Mouse (Mus musculus) liver, adult 2 months (tissue): ENCODE data around the gene Shank3. TPM values are rescaled to one million over a fixed set of nuclear protein-coding genes. Genes with fewer than 3 reads are reported as not detected.

Experiments
- DNase-seq: peaks from one replicate; pipeline ENCODE4 v3.0.0-alpha.2; 2011; ENCODE audit warnings: low read depth, low spot score; ENCODE audit errors: extremely low read depth
- H3K27ac ChIP-seq: fragments of 200-500 bp; replicated peaks from 2 replicates; pipeline ENCODE4 v1.5.1; 2012; ENCODE audit warnings: low read depth, mild to moderate bottlenecking, control low read depth, inconsistent platforms, low read length; ENCODE audit not compliant: insufficient read depth
- H3K27me3 ChIP-seq: fragments of 200-500 bp; 2 replicates; pipeline ENCODE4 v1.6.1; 2012; ENCODE audit warnings: mild to moderate bottlenecking, moderate library complexity, low read length, inconsistent platforms; ENCODE audit not compliant: control insufficient read depth, insufficient read depth
- H3K36me3 ChIP-seq: fragments of 200-500 bp; 2 replicates; pipeline ENCODE4 v1.6.1; 2012; ENCODE audit warnings: low read length, inconsistent platforms; ENCODE audit not compliant: control insufficient read depth, insufficient read depth
- H3K4me1 ChIP-seq: fragments of 200-500 bp; 2 replicates; pipeline ENCODE4 v1.6.1; 2011; ENCODE audit warnings: low read length; ENCODE audit not compliant: control insufficient read depth, insufficient read depth
- H3K4me3 ChIP-seq: fragments of 200-500 bp; 2 replicates; pipeline ENCODE4 v1.5.1; 2011; ENCODE audit warnings: low read depth, mild to moderate bottlenecking, control low read depth, low read length, moderate library complexity; ENCODE audit not compliant: insufficient read depth
- H3K79me2 ChIP-seq: fragments of 200-500 bp; 2 replicates; pipeline ENCODE4 v1.6.1; 2012; ENCODE audit warnings: inconsistent platforms, mild to moderate bottlenecking, low read length, moderate library complexity; ENCODE audit not compliant: control insufficient read depth, insufficient read depth
- H3K9ac ChIP-seq: fragments of 200-500 bp; 2 replicates; pipeline ENCODE4 v1.6.1; 2012; ENCODE audit warnings: low read depth, mild to moderate bottlenecking, control low read depth, inconsistent platforms, low read length
- CTCF ChIP-seq: fragments of 200-500 bp; IDR thresholded peaks from 2 replicates; pipeline ENCODE4 v1.5.1; 2011; ENCODE audit warnings: low read depth, low read length, control low read depth
- POLR2A ChIP-seq: fragments of 200-500 bp; IDR thresholded peaks from 2 replicates; pipeline ENCODE4 v1.6.1; 2011; ENCODE audit warnings: low read length, control low read depth; ENCODE audit not compliant: insufficient read depth; ENCODE audit errors: extremely low read depth
- WGBS: fragments of 180-500 bp; shearing (Covaris S2); methylation state at CpG from one replicate; pipeline ENCODE4 v1.1.7; 2018; 5-methylcytosine and 5-hydroxymethylcytosine counted together
- polyA plus RNA-seq: library from polyadenylated mRNA; depleted of rRNA; stranded (reverse); fragments of >200 nt; gene quantifications from 2 replicates; pipeline ENCODE4 v1.2.3, GENCODE M21; 2012
- total RNA-seq: library from RNA; depleted of rRNA; stranded (reverse); fragments of >200 nt; gene quantifications from 2 replicates; pipeline ENCODE4 v1.2.3, GENCODE M21; 2014

Gene Shank3
- total and polyA plus RNA-seq, 2 experiments: 1.5 to 3.9 TPM

- WGBS: 90% methylated on average over 7 of the region's 7 CpGs
- peak overlapping the region; percentile 71; the same call in 1 of the 2 replicates for H3K4me3 ChIP-seq
- no peak for TF ChIP-seq CTCF
- TF ChIP-seq POLR2A: no peak
- no peak for DNase-seq
- no peaks in the 10 kb centered on the region for H3K36me3 ChIP-seq
- H3K27ac ChIP-seq: no peak overlapping the region
- peak overlapping the region; percentile 75 for H3K9ac ChIP-seq
- no peaks in the 10 kb centered on the region for H3K79me2 ChIP-seq
- no peaks in the 10 kb centered on the region for H3K27me3 ChIP-seq
- peaks cover 16% of the 10 kb centered on the region for H3K4me1 ChIP-seq
Observed at GRCm38 (mm10) chr15:89475293-89475600, 24.2 kb upstream of the Shank3 start.

- H3K36me3 ChIP-seq: no peaks in the 10 kb centered on the region
- H3K27me3 ChIP-seq: no peaks in the 10 kb centered on the region
- H3K79me2 ChIP-seq: no peaks in the 10 kb centered on the region
- TF ChIP-seq CTCF (no peak), POLR2A (peak; percentile 48)
- peaks cover 21% of the 10 kb centered on the region for H3K4me1 ChIP-seq
- peak overlapping the region; percentile 71 for H3K4me3 ChIP-seq
- H3K27ac ChIP-seq: peak overlapping the region; percentile 67
- 13% methylated on average over 44 of the region's 44 CpGs for WGBS
- DNase-seq: peak; percentile 94
- peak overlapping the region; percentile 75 for H3K9ac ChIP-seq
Observed at GRCm38 (mm10) chr15:89475611-89476474, 23.6 kb upstream of the Shank3 start.

GRCm38 (mm10) chr15:89476475-89476815, 23.0 kb upstream of the Shank3 start:
- DNase-seq: no peak
- Histone ChIP-seq H3K79me2 (no peaks in the 10 kb centered on the region), H3K27ac (peak overlapping the region; percentile 67), H3K36me3 (no peaks in the 10 kb centered on the region), H3K27me3 (no peaks in the 10 kb centered on the region), H3K4me1 (peaks cover 20% of the 10 kb centered on the region), H3K9ac (peak overlapping the region; percentile 68), H3K4me3 (peak overlapping the region; percentile 71)
- under 1% methylated on average over 5 of the region's 5 CpGs for WGBS
- TF ChIP-seq POLR2A (no peak), CTCF (no peak)

- H3K27ac ChIP-seq: peak within 1 kb of the TSS; percentile 67
- H3K9ac ChIP-seq: peak within 1 kb of the TSS; percentile 68
- peak; percentile 37; the same call in 1 of the 2 replicates for TF ChIP-seq POLR2A
- TF ChIP-seq CTCF: no peak
- no peaks in the 10 kb centered on the region for H3K27me3 ChIP-seq
- H3K79me2 ChIP-seq: no peaks in the 10 kb centered on the region
- DNase-seq: peak; percentile 96
- peak within 1 kb of the TSS; percentile 71 for H3K4me3 ChIP-seq
- peaks cover 18% of the 10 kb centered on the region for H3K4me1 ChIP-seq
- H3K36me3 ChIP-seq: no peaks in the 10 kb centered on the region
- WGBS: 13% methylated on average over 9 of the region's 9 CpGs
Observed at GRCm38 (mm10) chr15:89477091-89477491, 22.3 kb upstream of the Shank3 start, which contains the start of gene Arsa. Arsa (minus strand) TSS chr15:89477425.

- no peaks in the 10 kb centered on the region for H3K27me3 ChIP-seq
- no peaks in the 10 kb centered on the region for H3K79me2 ChIP-seq
- peaks cover 18% of the 10 kb centered on the region for H3K4me1 ChIP-seq
- TF ChIP-seq POLR2A: no peak
- no peak for TF ChIP-seq CTCF
- no peak overlapping the region for H3K9ac ChIP-seq
- H3K36me3 ChIP-seq: no peaks in the 10 kb centered on the region
- peak overlapping the region; percentile 25; the same call in 1 of the 2 replicates for H3K27ac ChIP-seq
- H3K4me3 ChIP-seq: no peak overlapping the region
- WGBS: 59% methylated on average over 8 of the region's 8 CpGs
- DNase-seq: peak; percentile 76
Observed at GRCm38 (mm10) chr15:89477806-89478205, 21.6 kb upstream of the Shank3 start.

- H3K4me3 ChIP-seq: no peak overlapping the region
- no peaks in the 10 kb centered on the region for H3K27me3 ChIP-seq
- no peak overlapping the region for H3K9ac ChIP-seq
- H3K79me2 ChIP-seq: no peaks in the 10 kb centered on the region
- H3K36me3 ChIP-seq: no peaks in the 10 kb centered on the region
- H3K27ac ChIP-seq: no peak overlapping the region
- DNase-seq: peak; percentile 73
- TF ChIP-seq CTCF: no peak
- TF ChIP-seq POLR2A: no peak
- 46% methylated on average over 3 of the region's 3 CpGs for WGBS
- H3K4me1 ChIP-seq: peaks cover 18% of the 10 kb centered on the region
Observed at GRCm38 (mm10) chr15:89478622-89479021, 20.8 kb upstream of the Shank3 start.
